Mouse (Mus musculus): ENCODE measurements around the gene Slc27a4. TPM values are rescaled to one million over a fixed set of nuclear protein-coding genes. Genes with fewer than 3 reads are reported as not detected.

Slc27a4 gene
- 2.3 and 2.5 TPM in 2 replicates for polyA plus RNA-seq (2012; rRNA removed)
- polyA plus RNA-seq (2014; fragmentation: Nextera tagmentation; extraction: Ambion mirVana): 1.5 and 1.9 TPM in 2 replicates

DNA sequence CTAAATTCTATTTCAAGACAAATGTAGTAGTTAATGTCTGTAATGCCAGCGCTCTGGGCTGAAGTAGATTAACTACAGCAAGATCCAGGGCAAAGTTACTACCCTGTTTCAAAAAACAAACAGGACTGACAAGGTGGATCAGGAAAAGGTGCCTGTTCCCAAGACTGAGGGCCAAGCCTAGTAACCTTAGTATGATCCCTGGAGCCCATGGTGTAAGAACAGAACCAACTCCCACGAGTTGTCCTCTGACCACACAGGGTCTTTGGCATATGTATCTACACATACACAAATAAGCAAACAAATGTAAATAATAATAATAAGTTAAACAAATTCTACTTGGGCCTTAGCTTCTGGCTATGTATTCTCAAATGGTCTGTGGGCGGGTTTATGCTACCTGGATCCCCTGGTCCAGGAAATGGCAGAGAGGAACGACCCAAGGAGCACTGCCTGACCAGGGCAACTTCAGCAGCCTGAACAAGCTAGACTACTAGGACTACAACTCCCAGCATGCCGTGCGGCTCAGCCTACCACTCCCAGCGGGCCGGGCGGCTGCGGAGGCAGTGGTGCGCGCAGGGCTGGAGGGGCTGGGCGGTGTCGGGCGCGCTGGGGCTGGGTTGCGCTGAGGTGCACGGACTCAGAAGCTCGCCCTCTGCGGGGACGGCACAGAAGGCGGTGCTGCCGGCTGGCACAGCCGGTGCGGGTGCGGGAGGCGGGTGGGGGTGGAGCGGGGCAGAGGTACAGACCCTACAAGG, at the start of gene Slc27a4:
Gene Slc27a4, plus strand, starts transcription at position 560 of the 752 bp plus-strand sequence.
- WGBS (ENCODE audit: insufficient replicate concordance): 3% methylated on average over 28 of the region's 28 CpGs
- no peak for TF ChIP-seq EP300 (IDR thresholded peaks at IDR 0.05; ENCODE audit: low read depth)
- TF ChIP-seq CTCF (IDR thresholded peaks at IDR 0.05; ENCODE audit: low read depth): 0 out of 2 replicates have a peak, but pooled peaks have one; percentile 20
- no peaks in the 10 kb centered on the region; the same call in 1 of the 2 replicates for H3K27me3 ChIP-seq (ENCODE audit: control insufficient read depth, insufficient read depth, low read length)

DNA sequence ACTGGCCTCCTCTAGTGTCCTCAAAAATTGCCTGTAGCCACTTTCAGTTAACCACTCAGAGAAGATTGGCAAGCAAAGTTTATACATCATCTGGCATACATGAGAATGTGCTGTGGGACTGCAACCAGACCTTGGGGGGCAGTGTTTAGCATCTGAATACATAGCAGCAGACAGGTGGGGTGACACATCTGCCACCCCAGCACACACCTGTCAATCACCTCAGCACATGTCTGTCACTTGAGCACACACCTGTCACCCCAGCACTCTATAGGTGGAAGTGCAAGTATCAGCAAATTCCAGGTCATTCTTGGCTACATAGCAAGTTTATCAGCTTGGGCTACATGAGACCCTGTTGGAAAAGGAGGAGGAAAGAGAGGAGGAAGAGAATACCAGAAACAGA, 46.7 kb upstream of the Slc27a4 start:
- Histone ChIP-seq H3K9me3 (ENCODE audit: control insufficient read depth, low read length) (no peaks in the 10 kb centered on the region), H3K4me3 (ENCODE audit: insufficient read depth in 1 of 2, low read depth in 2 of 2, low read length in 2 of 2) (no peak overlapping the region), H3K9ac (replicated peaks) (no peak overlapping the region), H3K4me1 (replicated peaks; ENCODE audit: control insufficient read depth in 2 of 2, insufficient read depth in 2 of 2, low read length in 1 of 2) (no peaks in the 10 kb centered on the region), H3K4me2 (ENCODE audit: low read depth) (no peak overlapping the region), H3K27me3 (ENCODE audit: control insufficient read depth, insufficient read depth, low read length) (peaks cover 19% of the 10 kb centered on the region), H3K27ac (no peak overlapping the region), H3K36me3 (replicated peaks; ENCODE audit: control insufficient read depth, insufficient read depth, low read depth) (no peaks in the 10 kb centered on the region)
- TF ChIP-seq CTCF (IDR thresholded peaks at IDR 0.05; ENCODE audit: low read depth) (no peak), EP300 (IDR thresholded peaks at IDR 0.05; ENCODE audit: low read depth) (no peak)
- ATAC-seq (ENCODE audit: insufficient read depth) (no peak), DNase-seq (ENCODE audit: low read depth in 3 of 3, low spot score in 3 of 3) (no peak)

More for the DNA sequence above, at the start of gene Slc27a4:
- peak within 1 kb of the TSS; percentile 88 for H3K4me2 ChIP-seq (ENCODE audit: low read depth)
- no peaks in the 10 kb centered on the region for H3K36me3 ChIP-seq (replicated peaks; ENCODE audit: control insufficient read depth, insufficient read depth, low read depth)
- no peaks in the 10 kb centered on the region for H3K9me3 ChIP-seq (ENCODE audit: control insufficient read depth, low read length)
- ATAC-seq (ENCODE audit: insufficient read depth) (peak; percentile 95), DNase-seq (ENCODE audit: low read depth in 3 of 3, low spot score in 3 of 3) (peak; percentile 74 to 82 (median 82))
- peak within 1 kb of the TSS; percentile 68 for H3K9ac ChIP-seq (replicated peaks)
- H3K4me1 ChIP-seq (replicated peaks; ENCODE audit: control insufficient read depth in 2 of 2, insufficient read depth in 2 of 2, low read length in 1 of 2): peaks cover 0 to 7% of the 10 kb centered on the region in 2 experiments; a peak in 2 of 4 replicates
- peak within 1 kb of the TSS; percentile 61 to 63 for H3K4me3 ChIP-seq (ENCODE audit: insufficient read depth in 1 of 2, low read depth in 2 of 2, low read length in 2 of 2)
- H3K27ac ChIP-seq: no peak within 1 kb of the TSS

DNA sequence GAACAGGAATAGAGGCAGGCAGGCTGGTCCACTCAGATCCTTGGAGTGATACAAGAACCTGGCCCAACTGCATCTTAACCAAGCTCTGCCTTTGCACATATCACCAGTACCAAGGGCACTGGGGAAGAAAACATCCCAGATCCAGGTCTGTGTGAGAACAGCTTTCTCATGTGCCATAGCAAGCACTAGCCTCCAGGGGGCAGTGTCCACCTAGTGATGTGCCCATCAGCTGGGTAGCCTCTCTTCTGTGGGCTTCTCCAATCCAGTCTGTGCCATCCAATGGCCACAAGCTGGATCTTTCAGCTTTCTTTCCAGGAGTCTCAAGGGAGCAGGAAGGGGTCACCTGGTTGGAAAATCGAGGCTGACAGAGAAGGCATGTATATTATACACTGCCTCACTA, 37.6 kb upstream of the Slc27a4 start:
- Histone ChIP-seq H3K4me1 (replicated peaks; ENCODE audit: control insufficient read depth in 2 of 2, insufficient read depth in 2 of 2, low read length in 1 of 2) (no peaks in the 10 kb centered on the region), H3K4me2 (ENCODE audit: low read depth) (no peak overlapping the region), H3K27me3 (ENCODE audit: control insufficient read depth, insufficient read depth, low read length) (no peaks in the 10 kb centered on the region), H3K36me3 (replicated peaks; ENCODE audit: control insufficient read depth, insufficient read depth, low read depth) (no peaks in the 10 kb centered on the region), H3K9me3 (ENCODE audit: control insufficient read depth, low read length) (no peaks in the 10 kb centered on the region), H3K4me3 (ENCODE audit: insufficient read depth in 1 of 2, low read depth in 2 of 2, low read length in 2 of 2) (no peak overlapping the region), H3K9ac (replicated peaks) (no peak overlapping the region), H3K27ac (no peak overlapping the region)
- DNase-seq (ENCODE audit: low read depth in 3 of 3, low spot score in 3 of 3) (no peak), ATAC-seq (ENCODE audit: insufficient read depth) (peak; percentile 48; the same call in 1 of the 2 replicates)
- WGBS (ENCODE audit: insufficient replicate concordance): 0% methylated on average over 1 of the region's 1 CpGs
- TF ChIP-seq CTCF (IDR thresholded peaks at IDR 0.05; ENCODE audit: low read depth) (peak; percentile 97), EP300 (IDR thresholded peaks at IDR 0.05; ENCODE audit: low read depth) (no peak)

DNA sequence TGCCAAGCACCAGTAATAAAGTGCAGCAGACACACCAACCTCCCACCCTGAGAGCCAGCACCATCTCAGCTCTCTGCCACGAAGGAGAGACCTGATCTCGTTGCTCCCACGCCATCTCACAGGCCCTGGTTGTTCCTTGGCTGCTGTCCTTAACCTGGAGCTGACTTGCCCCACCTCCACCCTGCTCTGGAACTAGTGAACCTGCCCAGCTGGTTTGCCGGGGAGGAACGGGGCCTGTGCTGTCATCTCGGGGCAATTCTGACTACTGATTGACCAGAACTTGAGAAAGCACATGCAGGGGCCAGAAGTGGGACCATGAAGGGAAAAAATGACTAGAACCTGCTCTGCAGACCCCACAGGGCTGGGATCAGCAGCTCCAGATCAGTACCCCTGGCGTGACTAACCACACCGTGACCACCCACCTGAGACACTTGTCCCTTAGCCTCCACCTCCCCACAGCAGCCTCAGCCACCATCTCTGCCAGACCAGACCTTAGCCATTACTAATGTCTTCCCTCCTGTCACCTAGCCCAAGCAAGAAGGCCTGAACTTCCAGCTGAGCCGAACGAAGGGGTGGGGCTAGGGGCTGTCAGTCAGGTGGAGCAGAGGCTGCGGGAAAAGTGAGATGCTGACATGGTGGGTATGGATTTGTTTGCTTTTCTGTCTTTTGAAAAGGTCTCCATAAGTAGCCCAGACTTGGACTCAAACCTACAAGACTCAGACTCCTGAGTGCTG, 34.3 kb upstream of the Slc27a4 start:
- Histone ChIP-seq H3K27ac (no peak overlapping the region), H3K9ac (replicated peaks) (no peak overlapping the region), H3K36me3 (replicated peaks; ENCODE audit: control insufficient read depth, insufficient read depth, low read depth) (no peaks in the 10 kb centered on the region), H3K4me1 (replicated peaks; ENCODE audit: control insufficient read depth in 2 of 2, insufficient read depth in 2 of 2, low read length in 1 of 2) (peaks cover 0 to 3% of the 10 kb centered on the region in 2 experiments; a peak in 2 of 4 replicates), H3K9me3 (ENCODE audit: control insufficient read depth, low read length) (no peaks in the 10 kb centered on the region), H3K27me3 (ENCODE audit: control insufficient read depth, insufficient read depth, low read length) (no peaks in the 10 kb centered on the region), H3K4me3 (ENCODE audit: insufficient read depth in 1 of 2, low read depth in 2 of 2, low read length in 2 of 2) (no peak overlapping the region), H3K4me2 (ENCODE audit: low read depth) (no peak overlapping the region)
- no peak for ATAC-seq (ENCODE audit: insufficient read depth)
- TF ChIP-seq CTCF (IDR thresholded peaks at IDR 0.05; ENCODE audit: low read depth) (no peak), EP300 (IDR thresholded peaks at IDR 0.05; ENCODE audit: low read depth) (no peak)
- WGBS (ENCODE audit: insufficient replicate concordance): 48% methylated on average over 11 of the region's 11 CpGs
- DNase-seq (ENCODE audit: low read depth in 3 of 3, low spot score in 3 of 3): no peak

DNA sequence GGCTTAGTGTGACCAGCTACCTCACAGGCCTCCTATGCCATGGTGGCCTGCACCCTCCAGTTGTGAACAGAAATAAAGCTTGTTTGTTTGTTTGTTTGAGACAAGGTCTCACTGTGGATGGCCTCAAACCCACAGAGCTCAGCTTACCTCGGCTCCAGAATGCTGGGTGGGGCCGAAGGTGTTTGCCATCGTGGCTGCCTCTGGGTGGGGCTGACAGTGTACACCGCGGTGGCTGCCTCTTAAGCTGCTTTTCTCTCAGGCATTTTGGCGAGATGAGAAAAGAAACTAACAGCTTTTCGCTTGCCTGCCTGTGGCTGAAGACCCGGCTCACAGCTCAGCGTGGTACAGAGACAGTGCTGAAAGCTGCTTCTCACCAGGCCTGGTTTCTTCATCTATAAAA, 33.5 kb upstream of the Slc27a4 start:
- Histone ChIP-seq H3K4me1 (replicated peaks; ENCODE audit: control insufficient read depth in 2 of 2, insufficient read depth in 2 of 2, low read length in 1 of 2) (peaks cover 2 to 11% of the 10 kb centered on the region in 2 experiments; a peak in 2 of 4 replicates), H3K9ac (replicated peaks) (no peak overlapping the region), H3K36me3 (replicated peaks; ENCODE audit: control insufficient read depth, insufficient read depth, low read depth) (no peaks in the 10 kb centered on the region), H3K27me3 (ENCODE audit: control insufficient read depth, insufficient read depth, low read length) (no peaks in the 10 kb centered on the region), H3K4me2 (ENCODE audit: low read depth) (no peak overlapping the region), H3K4me3 (ENCODE audit: insufficient read depth in 1 of 2, low read depth in 2 of 2, low read length in 2 of 2) (no peak overlapping the region), H3K27ac (no peak overlapping the region), H3K9me3 (ENCODE audit: control insufficient read depth, low read length) (no peaks in the 10 kb centered on the region)
- TF ChIP-seq EP300 (IDR thresholded peaks at IDR 0.05; ENCODE audit: low read depth): no peak
- TF ChIP-seq CTCF (IDR thresholded peaks at IDR 0.05; ENCODE audit: low read depth): no peak
- no peak for ATAC-seq (ENCODE audit: insufficient read depth)
- DNase-seq (ENCODE audit: low read depth in 3 of 3, low spot score in 3 of 3): no peak
- 38% methylated on average over 9 of the region's 9 CpGs for WGBS (ENCODE audit: insufficient replicate concordance)
